Mouse (Mus musculus) C2C12 (cell line): ENCODE measurements around the gene Coasy. TPM values are rescaled to one million over a fixed set of nuclear protein-coding genes. Genes with fewer than 3 reads are reported as not detected.
A peak's percentile ranks its signal among the peaks of the same experiment; 100 is the strongest.

Experiments
- H3K27me3 ChIP-seq: one replicate; pipeline ENCODE4 v1.6.1; 2011; ENCODE audit not compliant: control insufficient read depth, insufficient read depth, insufficient read length
- H3K36me3 ChIP-seq: one replicate; pipeline ENCODE4 v1.6.1; 2011; ENCODE audit not compliant: control insufficient read depth, insufficient read depth
- H3K4me3 ChIP-seq: one replicate; pipeline ENCODE4 v1.5.1; 2011; ENCODE audit warnings: mild to moderate bottlenecking, control low read depth; ENCODE audit not compliant: poor library complexity, insufficient read depth, severe bottlenecking
- H3K79me2 ChIP-seq: one replicate; pipeline ENCODE4 v1.6.1; 2011; ENCODE audit not compliant: control insufficient read depth, insufficient read depth
- H3K79me3 ChIP-seq: one replicate; pipeline ENCODE4 v1.6.1; 2011; ENCODE audit warnings: low read depth, control low read depth
- H3ac ChIP-seq: one replicate; pipeline ENCODE3; 2011; ENCODE audit warnings: low read depth; ENCODE audit not compliant: control insufficient read depth, insufficient read length
- CEBPB ChIP-seq: IDR thresholded peaks from one replicate; pipeline ENCODE4 v1.6.1; 2011; ENCODE audit warnings: low read depth, mild to moderate bottlenecking, control low read depth, moderate library complexity
- CTCF ChIP-seq: IDR thresholded peaks from one replicate; pipeline ENCODE4 v1.5.1; 2011; ENCODE audit not compliant: control insufficient read depth, insufficient read depth, insufficient read length
- FOSL1 ChIP-seq: IDR thresholded peaks from one replicate; pipeline ENCODE4 v1.8.0; 2011; ENCODE audit warnings: mild to moderate bottlenecking, low read length; ENCODE audit not compliant: poor library complexity, insufficient read depth, severe bottlenecking
- MAX ChIP-seq: IDR thresholded peaks from one replicate; pipeline ENCODE4 v1.6.1; 2011; ENCODE audit warnings: mild to moderate bottlenecking, control low read depth
- MYOD1 ChIP-seq: IDR thresholded peaks from one replicate; pipeline ENCODE4 v1.6.1; 2011; ENCODE audit warnings: low read depth; ENCODE audit not compliant: control insufficient read depth, insufficient read length
- MYOG ChIP-seq: IDR thresholded peaks from one replicate; pipeline ENCODE4 v1.6.1; 2011; ENCODE audit not compliant: control insufficient read depth, insufficient read length; ENCODE audit errors: extremely low read depth
- USF1 ChIP-seq: IDR thresholded peaks from one replicate; pipeline ENCODE4 v1.6.1; 2011; ENCODE audit warnings: low read depth, mild to moderate bottlenecking, control low read depth, moderate library complexity
- polyA plus RNA-seq: library from polyadenylated mRNA; unstranded; fragments of >200 nt; fragmentation: generic; extraction: Trizol; gene quantifications from one replicate; pipeline ENCODE4 v1.2.1, GENCODE M21; 2012; ENCODE audit warnings: missing spikeins

The Coasy gene
- polyA plus RNA-seq, 1 experiment = 31.0 TPM

- Histone ChIP-seq H3K79me3 (peaks cover 12% of the 10 kb centered on the region), H3K4me3 (no peak overlapping the region), H3K36me3 (peaks cover 66% of the 10 kb centered on the region), H3ac (no peak overlapping the region), H3K79me2 (peaks cover 22% of the 10 kb centered on the region), H3K27me3 (no peaks in the 10 kb centered on the region)
- TF ChIP-seq MAX (no peak), FOSL1 (no peak), MYOD1 (no peak), CEBPB (no peak), CTCF (no peak), USF1 (no peak), MYOG (no peak)
Measured at GRCm38 (mm10) chr11:101103011-101103410, 20.6 kb downstream of the Coasy start.

DNA sequence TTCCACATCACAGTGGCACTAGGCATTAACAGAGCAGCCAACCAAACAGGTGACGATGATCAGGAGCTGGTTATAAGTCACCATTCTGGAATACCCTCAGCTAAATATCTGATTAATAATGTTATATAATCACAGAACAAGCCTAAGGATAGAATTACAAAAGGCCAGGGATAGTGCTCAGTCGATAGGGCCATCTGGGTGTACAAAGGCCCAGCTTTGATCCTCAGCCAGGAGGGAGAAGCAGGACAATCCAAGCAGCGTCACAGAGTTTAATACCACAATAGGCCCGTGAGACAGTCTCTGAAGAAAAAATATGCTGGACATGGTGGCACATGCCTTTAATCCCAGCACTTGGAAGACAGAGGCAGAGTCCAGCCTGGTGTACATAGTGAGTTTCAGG lies 27.0 kb downstream of the Coasy start:
- H3K27me3 ChIP-seq = no peaks in the 10 kb centered on the region
- H3K36me3 ChIP-seq = peaks cover 30% of the 10 kb centered on the region
- peaks cover 85% of the 10 kb centered on the region for H3K79me2 ChIP-seq
- peaks cover 53% of the 10 kb centered on the region for H3K79me3 ChIP-seq
- no peak overlapping the region for H3ac ChIP-seq
- TF ChIP-seq CTCF = no peak
- no peak for TF ChIP-seq USF1
- TF ChIP-seq CEBPB = no peak
- no peak for TF ChIP-seq MYOD1
- no peak for TF ChIP-seq FOSL1
- TF ChIP-seq MAX = no peak
- TF ChIP-seq MYOG = no peak
- H3K4me3 ChIP-seq = no peak overlapping the region

DNA sequence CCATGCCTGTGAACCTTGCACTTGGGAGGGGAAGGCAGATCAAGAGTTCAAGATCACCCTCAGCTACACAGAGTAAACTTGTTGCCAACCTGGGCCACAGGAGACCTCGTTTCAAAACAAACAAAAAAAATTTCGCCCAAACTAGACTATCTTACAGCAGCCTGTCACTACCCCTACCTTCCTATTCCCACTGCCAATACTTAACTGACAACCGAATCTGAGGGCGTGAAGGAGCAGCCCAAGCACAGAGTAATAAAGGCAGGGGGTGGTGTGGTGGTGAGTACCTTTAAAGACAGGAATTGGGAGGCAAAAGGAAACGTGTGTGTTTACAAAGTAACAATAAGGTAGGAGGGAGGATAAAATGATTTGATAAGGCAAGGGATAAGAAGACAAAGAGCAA lies 28.3 kb downstream of the Coasy start:
- Histone ChIP-seq H3K4me3 (no peak overlapping the region), H3K79me3 (peaks cover 67% of the 10 kb centered on the region), H3K79me2 (peaks cover 95% of the 10 kb centered on the region), H3K36me3 (peaks cover 29% of the 10 kb centered on the region), H3ac (no peak overlapping the region), H3K27me3 (no peaks in the 10 kb centered on the region)
- no peak for TF ChIP-seq MYOD1
- TF ChIP-seq MYOG = no peak
- no peak for TF ChIP-seq USF1
- no peak for TF ChIP-seq FOSL1

- H3K36me3 ChIP-seq = peaks cover 29% of the 10 kb centered on the region
- TF ChIP-seq FOSL1 (no peak), CEBPB (no peak), CTCF (no peak), MYOG (no peak), MAX (no peak), USF1 (no peak), MYOD1 (no peak)
- peaks cover 71% of the 10 kb centered on the region for H3K79me3 ChIP-seq
- H3K79me2 ChIP-seq = peaks cover 96% of the 10 kb centered on the region
- H3ac ChIP-seq = no peak overlapping the region
- H3K4me3 ChIP-seq = no peak overlapping the region
- no peaks in the 10 kb centered on the region for H3K27me3 ChIP-seq
Measured at GRCm38 (mm10) chr11:101111178-101111577, 28.8 kb downstream of the Coasy start.

GRCm38 (mm10) chr11:101112186-101112585 lies 29.8 kb downstream of the Coasy start:
- TF ChIP-seq MYOD1 (no peak), MYOG (no peak), CTCF (no peak), FOSL1 (no peak), CEBPB (no peak), USF1 (no peak), MAX (no peak)
- peaks cover 37% of the 10 kb centered on the region for H3K36me3 ChIP-seq
- H3ac ChIP-seq = no peak overlapping the region
- H3K79me3 ChIP-seq = peaks cover 74% of the 10 kb centered on the region
- H3K27me3 ChIP-seq = no peaks in the 10 kb centered on the region
- peaks cover 99% of the 10 kb centered on the region for H3K79me2 ChIP-seq
- H3K4me3 ChIP-seq = no peak overlapping the region

GRCm38 (mm10) chr11:101115564-101115963 lies 33.2 kb downstream of the Coasy start:
- H3K36me3 ChIP-seq = peaks cover 37% of the 10 kb centered on the region
- H3K79me2 ChIP-seq = peaks cover 96% of the 10 kb centered on the region
- no peak overlapping the region for H3K4me3 ChIP-seq
- no peaks in the 10 kb centered on the region for H3K27me3 ChIP-seq
- H3K79me3 ChIP-seq = peaks cover 74% of the 10 kb centered on the region
- TF ChIP-seq MYOG (no peak), CEBPB (peak; percentile 51), CTCF (no peak)
- no peak overlapping the region for H3ac ChIP-seq
